Mouse (Mus musculus) olfactory bulb, adult 2 months (tissue): ENCODE measurements around the gene Vldlr.

ENCODE experiments used
- CTCF ChIP-seq: fragments of 200-500 bp; IDR thresholded peaks from 2 replicates; pipeline ENCODE4 v1.5.1; 2012; ENCODE audit warnings: low read depth, mild to moderate bottlenecking, low read length, moderate library complexity; ENCODE audit not compliant: insufficient read depth
- POLR2A ChIP-seq: fragments of 200-500 bp; IDR thresholded peaks from 2 replicates; pipeline ENCODE4 v1.6.1; 2012; ENCODE audit warnings: mild to moderate bottlenecking, low read depth, low read length, moderate library complexity; ENCODE audit not compliant: insufficient read depth

DNA sequence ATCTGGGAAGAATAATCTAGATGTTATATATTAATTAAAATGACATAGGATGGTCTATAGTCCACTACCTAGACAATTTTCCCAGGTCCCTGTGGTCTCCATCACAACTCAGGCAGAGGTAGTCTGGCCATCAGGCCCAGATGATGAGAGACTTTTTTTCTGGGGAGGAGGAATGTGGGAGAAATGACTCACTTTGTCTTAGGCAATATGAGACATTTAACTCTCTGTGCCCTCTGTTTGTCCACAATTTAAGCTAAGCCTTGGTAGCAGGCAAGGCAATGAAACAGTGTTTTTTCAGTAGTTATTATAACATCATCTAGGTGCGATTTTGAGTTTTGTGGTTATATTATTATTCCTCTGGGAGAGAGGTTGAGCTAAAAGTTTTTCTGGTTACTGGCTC, 58.1 kb downstream of the Vldlr start:
- TF ChIP-seq CTCF (no peak), POLR2A (no peak)
